ENCODE assay signal across 8 mouse cellular contexts in the genomic region with DNA sequence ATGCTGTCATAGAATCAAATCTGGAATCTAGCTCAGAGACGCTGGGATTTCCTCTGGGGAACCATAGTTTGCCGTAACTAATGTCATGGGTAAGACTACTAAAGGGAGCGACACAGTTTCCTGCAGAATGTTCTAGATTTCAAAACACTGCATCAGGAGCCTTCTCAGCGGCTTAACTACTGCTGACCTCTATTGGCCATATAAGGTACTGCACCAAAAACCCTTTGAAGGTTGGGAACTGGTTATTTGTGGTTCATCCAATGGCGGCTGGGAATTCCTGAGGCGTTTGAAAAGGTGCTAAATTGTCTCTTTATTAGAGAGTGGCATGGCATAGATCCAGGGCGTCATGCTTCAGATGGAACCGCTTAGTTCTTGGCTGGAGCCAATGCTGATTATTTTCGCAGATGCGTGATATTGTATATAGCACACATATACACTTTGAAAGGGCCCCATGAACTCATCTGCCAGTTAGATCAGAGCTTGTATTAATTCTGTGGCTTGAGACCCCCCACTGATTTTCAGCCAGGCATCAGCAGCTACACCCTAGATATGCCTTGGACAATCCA.
DNase-seq lines count a peak whose midpoint lies in the region; ATAC-seq and TF ChIP-seq lines count a peak whose summit lies in the region.

No protein-coding gene starts in this region.

- H3K9me3 ChIP-seq in hindbrain, embryonic 10.5 days, result no peaks in the 10 kb centered on the region
- no peaks in the 10 kb centered on the region for H3K9me3 ChIP-seq in hindbrain, embryonic 12.5 days (replicated peaks)
- no peaks in the 10 kb centered on the region for H3K9me3 ChIP-seq in hindbrain, embryonic 13.5 days
- no peaks in the 10 kb centered on the region for H3K9me3 ChIP-seq in midbrain, postnatal 0 days (ENCODE audit: low read length)

- peak; percentile 92 for TF ChIP-seq CTCF in midbrain, postnatal 0 days (IDR thresholded peaks at IDR 0.05)

- 45% methylated on average over 10 of the region's 10 CpGs for WGBS in hindbrain, embryonic 10.5 days
- WGBS in hindbrain, embryonic 12.5 days, result 46% methylated on average over 10 of the region's 10 CpGs
- 44% methylated on average over 10 of the region's 10 CpGs for WGBS in hindbrain, embryonic 13.5 days
- 42% methylated on average over 10 of the region's 10 CpGs for WGBS in midbrain, postnatal 0 days

- intact Hi-C loops in left cerebral cortex, postnatal 10 days (cut with DNase I), result loop anchor here (2.0 kb wide), 1 partner anchor 360 kb away; no protein-coding TSS in a partner anchor

- no peak overlapping the region for H3K9ac ChIP-seq in hindbrain, embryonic 12.5 days
- H3K9ac ChIP-seq in hindbrain, embryonic 13.5 days, result no peak overlapping the region
- H3K9ac ChIP-seq in midbrain, postnatal 0 days (replicated peaks; ENCODE audit: low read length, poor library complexity, severe bottlenecking), result no peak overlapping the region

- no peaks in the 10 kb centered on the region for H3K36me3 ChIP-seq in hindbrain, embryonic 10.5 days
- no peaks in the 10 kb centered on the region for H3K36me3 ChIP-seq in hindbrain, embryonic 12.5 days
- no peaks in the 10 kb centered on the region for H3K36me3 ChIP-seq in hindbrain, embryonic 13.5 days
- H3K36me3 ChIP-seq in midbrain, postnatal 0 days (ENCODE audit: insufficient read depth, low read length), result no peaks in the 10 kb centered on the region

- peak; percentile 33 for DNase-seq in hindbrain, embryonic 10.5 days (ENCODE audit: low spot score)
- DNase-seq in MN1 (ENCODE audit: low spot score), result peak; percentile 54
- peak; percentile 87 for DNase-seq in embryo, embryonic 10.5 days (ENCODE audit: low spot score)
- DNase-seq in left cerebral cortex, postnatal 10 days (ENCODE audit: extremely low spot score in 1 of 2, low spot score in 2 of 2), result peak; percentile 17 to 44
- DNase-seq in midbrain, postnatal 0 days (ENCODE audit: low spot score), result peak; percentile 65

- no peak overlapping the region for H3K4me3 ChIP-seq in hindbrain, embryonic 10.5 days
- H3K4me3 ChIP-seq in hindbrain, embryonic 12.5 days, result no peak overlapping the region
- H3K4me3 ChIP-seq in hindbrain, embryonic 13.5 days, result no peak overlapping the region
- H3K4me3 ChIP-seq in midbrain, postnatal 0 days (ENCODE audit: low read depth, low read length), result no peak overlapping the region

- H3K27ac ChIP-seq in hindbrain, embryonic 10.5 days, result no peak overlapping the region
- no peak overlapping the region for H3K27ac ChIP-seq in hindbrain, embryonic 12.5 days
- no peak overlapping the region for H3K27ac ChIP-seq in hindbrain, embryonic 13.5 days
- H3K27ac ChIP-seq in midbrain, postnatal 0 days (ENCODE audit: low read depth, low read length), result no peak overlapping the region

- H3K27me3 ChIP-seq in hindbrain, embryonic 10.5 days (ENCODE audit: insufficient read depth, poor library complexity, severe bottlenecking), result no peaks in the 10 kb centered on the region
- no peaks in the 10 kb centered on the region for H3K27me3 ChIP-seq in hindbrain, embryonic 12.5 days
- no peaks in the 10 kb centered on the region for H3K27me3 ChIP-seq in hindbrain, embryonic 13.5 days
- H3K27me3 ChIP-seq in midbrain, postnatal 0 days (ENCODE audit: insufficient read depth, low read length), result no peaks in the 10 kb centered on the region

- no peak overlapping the region for H3K4me2 ChIP-seq in hindbrain, embryonic 12.5 days (replicated peaks)
- no peak overlapping the region for H3K4me2 ChIP-seq in hindbrain, embryonic 13.5 days
- no peak overlapping the region for H3K4me2 ChIP-seq in midbrain, postnatal 0 days (ENCODE audit: low read depth, low read length, poor library complexity, severe bottlenecking)

- H3K4me1 ChIP-seq in hindbrain, embryonic 10.5 days (replicated peaks), result no peaks in the 10 kb centered on the region
- H3K4me1 ChIP-seq in hindbrain, embryonic 12.5 days, result no peaks in the 10 kb centered on the region
- H3K4me1 ChIP-seq in hindbrain, embryonic 13.5 days (replicated peaks), result no peaks in the 10 kb centered on the region
- no peaks in the 10 kb centered on the region for H3K4me1 ChIP-seq in midbrain, postnatal 0 days (ENCODE audit: insufficient read depth, low read length)

- ATAC-seq in hindbrain, embryonic 12.5 days (ENCODE audit: low FRiP score), result no peak
- ATAC-seq in hindbrain, embryonic 13.5 days (ENCODE audit: low FRiP score), result peak; percentile 36; the same call in 1 of the 2 replicates
- ATAC-seq in midbrain, postnatal 0 days (ENCODE audit: low FRiP score), result 0 out of 2 replicates have a peak, but pooled peaks have one; percentile 15
- ATAC-seq in inflammation-experienced regulatory T-cells, adult 6 months, result no peak

Comparison
In these comparisons a context has a peak if more than half of its experiments do, and no peak if none do; other contexts are left out.
1. ATAC-seq: peak in hindbrain, embryonic 13.5 days (single experiment) and midbrain, postnatal 0 days (single experiment); none in hindbrain, embryonic 12.5 days (single experiment) and inflammation-experienced regulatory T-cells, adult 6 months (single experiment).
2. DNase-seq: peak in every context shown above with its lines; median percentile 87 in embryo, embryonic 10.5 days; 65 in midbrain, postnatal 0 days; 54 in MN1; 33 in hindbrain, embryonic 10.5 days; 30 in left cerebral cortex, postnatal 10 days.